Mouse (Mus musculus) erythroid progenitor cell, adult 5-6 weeks (primary cell): Measurements from ENCODE around the gene Nipsnap3b. TPM values are rescaled to one million over a fixed set of nuclear protein-coding genes. Genes with fewer than 3 reads are reported as not detected.

Experiments
- ATAC-seq: replicated peaks from 2 replicates; pipeline ENCODE4 v1.8.0; 2016; ENCODE audit warnings: moderate number of reproducible peaks, mild to moderate bottlenecking, moderate TSS enrichment, inconsistent platforms; ENCODE audit not compliant: poor library complexity, low FRiP score, severe bottlenecking
- total RNA-seq, 2 experiments: library from RNA; stranded (forward) in 1 of 2; stranded (reverse) in 1 of 2; fragments of 150-400 nt in 1 of 2; fragments of 186-747, 209-891 nt in 1 of 2; gene quantifications; 2 replicates each; pipeline versions ENCODE4 v1.2.3 to v1.2.4; 2015 to 2017; ENCODE audit warnings: low replicate concordance in 2 of 2

Nipsnap3b gene
- total RNA-seq, 2 experiments from 2014 or later: 8.4 to 8.8 TPM

GRCm38 (mm10) chr4:53062301-53063008 is 50.8 kb downstream of the Nipsnap3b start:
- ATAC-seq: no peak

Other genes starting within 250 kb of the Nipsnap3b start
- gene Olfr275, start 197.3 kb upstream of the Nipsnap3b start, total RNA-seq (2015; ENCODE audit: low replicate concordance): not detected in 2 replicates
- not detected in 2 replicates for gene Olfr275, start 197.3 kb upstream of the Nipsnap3b start, total RNA-seq (2017; ENCODE audit: low replicate concordance)
- not detected in 2 replicates for gene Olfr273, start 152.6 kb upstream of the Nipsnap3b start, total RNA-seq (2015; ENCODE audit: low replicate concordance)
- not detected in 2 replicates for gene Olfr273, start 152.6 kb upstream of the Nipsnap3b start, total RNA-seq (2017; ENCODE audit: low replicate concordance)
- gene Olfr272, start 92.7 kb upstream of the Nipsnap3b start, total RNA-seq (2015; ENCODE audit: low replicate concordance): not detected in 2 replicates
- gene Olfr272, start 92.7 kb upstream of the Nipsnap3b start, total RNA-seq (2017; ENCODE audit: low replicate concordance): not detected in 2 replicates
- not detected in 2 replicates for gene Olfr270, start 47.3 kb upstream of the Nipsnap3b start, total RNA-seq (2015; ENCODE audit: low replicate concordance)
- not detected in 2 replicates for gene Olfr270, start 47.3 kb upstream of the Nipsnap3b start, total RNA-seq (2017; ENCODE audit: low replicate concordance)
- not detected in 2 replicates for gene Nipsnap3a, start 22.6 kb upstream of the Nipsnap3b start, total RNA-seq (2015; ENCODE audit: low replicate concordance)
- gene Nipsnap3a, start 22.6 kb upstream of the Nipsnap3b start, total RNA-seq (2017; ENCODE audit: low replicate concordance): not detected in 2 replicates
- gene Abca1, start 148.0 kb downstream of the Nipsnap3b start, total RNA-seq (2015; ENCODE audit: low replicate concordance): 1.3 and 3.2 TPM in 2 replicates
- 2.8 and 4.5 TPM in 2 replicates for gene Abca1, start 148.0 kb downstream of the Nipsnap3b start, total RNA-seq (2017; ENCODE audit: low replicate concordance)